Mouse (Mus musculus): Measurements from ENCODE around the gene Gm13275. TPM values are rescaled to one million over a fixed set of nuclear protein-coding genes. Genes with fewer than 3 reads are reported as not detected.
A peak's percentile ranks its signal among the peaks of the same experiment; 100 is the strongest.
"Not testable (repeated sequence)": the region's sequence is repeated elsewhere in the genome, so short reads cannot be mapped to it uniquely, and the experiment has no call there.

Gm13275 gene
- polyA plus RNA-seq, 1 experiment from 2014 or later: not detected

GRCm38 (mm10) chr4:88773534-88773933 is 20.8 kb upstream of the Gm13275 start, which contains the start of gene Gm13290:
Gm13290 (plus strand) TSS chr4:88773834.
- H3K4me3 ChIP-seq; H3K4me2 ChIP-seq; H3K9me3 ChIP-seq; H3K27me3 ChIP-seq; H3K4me1 ChIP-seq (replicated peaks); H3K27ac ChIP-seq; ATAC-seq (ENCODE audit: low FRiP score); H3K9ac ChIP-seq; H3K36me3 ChIP-seq: not testable (repeated sequence)
- WGBS: no CpG with 5 or more reads among the region's 32 CpGs

GRCm38 (mm10) chr4:88776622-88777021 is 17.7 kb upstream of the Gm13275 start, which contains the start of gene Gm13289:
Gm13289 (plus strand) TSS chr4:88776922.
- not testable (repeated sequence) for H3K27ac ChIP-seq; H3K9me3 ChIP-seq; H3K4me1 ChIP-seq (replicated peaks); ATAC-seq (ENCODE audit: low FRiP score); H3K27me3 ChIP-seq; H3K4me3 ChIP-seq; H3K4me2 ChIP-seq; H3K36me3 ChIP-seq; H3K9ac ChIP-seq
- WGBS: no CpG with 5 or more reads among the region's 29 CpGs

- WGBS: no CpG with 5 or more reads among the region's 29 CpGs
- not testable (repeated sequence) for H3K27ac ChIP-seq; H3K4me2 ChIP-seq; H3K9me3 ChIP-seq; ATAC-seq (ENCODE audit: low FRiP score); H3K4me1 ChIP-seq (replicated peaks); H3K36me3 ChIP-seq; H3K27me3 ChIP-seq; H3K4me3 ChIP-seq; H3K9ac ChIP-seq
Observed at GRCm38 (mm10) chr4:88779550-88779949, 14.7 kb upstream of the Gm13275 start, which contains the start of gene Gm13272. Gm13272 (plus strand) TSS chr4:88779850.

GRCm38 (mm10) chr4:88780320-88780719 is 14.0 kb upstream of the Gm13275 start:
- H3K36me3 ChIP-seq; H3K27me3 ChIP-seq; H3K4me3 ChIP-seq; H3K4me2 ChIP-seq; H3K9ac ChIP-seq; ATAC-seq (ENCODE audit: low FRiP score); H3K27ac ChIP-seq; H3K9me3 ChIP-seq; H3K4me1 ChIP-seq (replicated peaks): not testable (repeated sequence)
- WGBS: 55% methylated on average over 16 of the region's 18 CpGs

- H3K9ac ChIP-seq; H3K27ac ChIP-seq; ATAC-seq (ENCODE audit: low FRiP score); H3K27me3 ChIP-seq; H3K36me3 ChIP-seq; H3K4me1 ChIP-seq (replicated peaks); H3K9me3 ChIP-seq: not testable (repeated sequence)
- H3K4me2 ChIP-seq: peak within 1 kb of the TSS; percentile 39
- H3K4me3 ChIP-seq: peak within 1 kb of the TSS; percentile 20
- 16% methylated on average over 5 of the region's 7 CpGs for WGBS
Observed at GRCm38 (mm10) chr4:88781831-88782230, 12.5 kb upstream of the Gm13275 start, which contains the start of gene Ifnz. Ifnz (plus strand) TSS chr4:88782131.

- peak overlapping the region; percentile 39 for H3K4me2 ChIP-seq
- H3K9me3 ChIP-seq; H3K36me3 ChIP-seq; ATAC-seq (ENCODE audit: low FRiP score); H3K9ac ChIP-seq; H3K27me3 ChIP-seq; H3K27ac ChIP-seq; H3K4me1 ChIP-seq (replicated peaks): not testable (repeated sequence)
- H3K4me3 ChIP-seq: peak overlapping the region; percentile 20
- WGBS: 0% methylated on average over 3 of the region's 31 CpGs
Observed at GRCm38 (mm10) chr4:88782335-88782734, 12.0 kb upstream of the Gm13275 start.

GRCm38 (mm10) chr4:88785409-88785808 is 8.9 kb upstream of the Gm13275 start, which contains the start of gene Gm13276:
Gm13276 (plus strand) TSS chr4:88785709.
- not testable (repeated sequence) for H3K27ac ChIP-seq; H3K4me3 ChIP-seq; H3K9me3 ChIP-seq; H3K4me2 ChIP-seq; H3K4me1 ChIP-seq (replicated peaks); H3K9ac ChIP-seq; H3K27me3 ChIP-seq; H3K36me3 ChIP-seq; ATAC-seq (ENCODE audit: low FRiP score)
- no CpG with 5 or more reads among the region's 27 CpGs for WGBS

- not testable (repeated sequence) for ATAC-seq (ENCODE audit: low FRiP score); H3K27me3 ChIP-seq; H3K9ac ChIP-seq; H3K27ac ChIP-seq; H3K9me3 ChIP-seq; H3K4me1 ChIP-seq (replicated peaks); H3K36me3 ChIP-seq; H3K4me3 ChIP-seq; H3K4me2 ChIP-seq
- WGBS: 0% methylated on average over 4 of the region's 28 CpGs
Observed at GRCm38 (mm10) chr4:88788402-88788801, 5.9 kb upstream of the Gm13275 start, which contains the start of gene Gm13277. Gm13277 (plus strand) TSS chr4:88788632.

GRCm38 (mm10) chr4:88791250-88791649 is 3.0 kb upstream of the Gm13275 start, which contains the start of gene Gm13278:
Gm13278 (plus strand) TSS chr4:88791550.
- no CpG with 5 or more reads among the region's 28 CpGs for WGBS
- H3K27me3 ChIP-seq; H3K4me1 ChIP-seq (replicated peaks); H3K36me3 ChIP-seq; ATAC-seq (ENCODE audit: low FRiP score); H3K4me2 ChIP-seq; H3K9ac ChIP-seq; H3K27ac ChIP-seq; H3K9me3 ChIP-seq; H3K4me3 ChIP-seq: not testable (repeated sequence)

- ATAC-seq (ENCODE audit: low FRiP score): not testable (repeated sequence)
Observed at GRCm38 (mm10) chr4:88797097-88797496, 2.8 kb downstream of the Gm13275 start, which contains the start of gene Gm13279. Gm13279 (plus strand) TSS chr4:88797397.

GRCm38 (mm10) chr4:88799365-88799764 is 5.1 kb downstream of the Gm13275 start, which contains the start of gene Gm13285:
Gm13285 (plus strand) TSS chr4:88799665.
- H3K27ac ChIP-seq; H3K9me3 ChIP-seq; H3K4me1 ChIP-seq (replicated peaks); H3K4me3 ChIP-seq; ATAC-seq (ENCODE audit: low FRiP score); H3K27me3 ChIP-seq; H3K9ac ChIP-seq; H3K36me3 ChIP-seq; H3K4me2 ChIP-seq: not testable (repeated sequence)
- WGBS: 24% methylated on average over 5 of the region's 7 CpGs

More at GRCm38 (mm10) chr4:88797097-88797496, 2.8 kb downstream of the Gm13275 start, which contains the start of gene Gm13279:
- H3K9me3 ChIP-seq; H3K4me2 ChIP-seq; H3K27me3 ChIP-seq; H3K27ac ChIP-seq; H3K36me3 ChIP-seq; H3K4me1 ChIP-seq (replicated peaks); H3K4me3 ChIP-seq; H3K9ac ChIP-seq: not testable (repeated sequence)
- no CpG with 5 or more reads among the region's 28 CpGs for WGBS

- not testable (repeated sequence) for H3K4me1 ChIP-seq (replicated peaks); H3K9ac ChIP-seq; H3K36me3 ChIP-seq; ATAC-seq (ENCODE audit: low FRiP score); H3K4me2 ChIP-seq; H3K4me3 ChIP-seq; H3K27ac ChIP-seq; H3K9me3 ChIP-seq; H3K27me3 ChIP-seq
- no CpG with 5 or more reads among the region's 29 CpGs for WGBS
Observed at GRCm38 (mm10) chr4:88802954-88803353, 8.7 kb downstream of the Gm13275 start, which contains the start of gene Gm13287. Gm13287 (plus strand) TSS chr4:88803254.

- H3K4me3 ChIP-seq: peak within 1 kb of the TSS; percentile 22; the same call in 1 of the 2 replicates
- not testable (repeated sequence) for H3K27me3 ChIP-seq, H3K9ac ChIP-seq
Observed at GRCm38 (mm10) chr4:88805231-88805630, 10.9 kb downstream of the Gm13275 start, which contains the start of gene Gm13288. Gm13288 (plus strand) TSS chr4:88805531.

More at GRCm38 (mm10) chr4:88805231-88805630, 10.9 kb downstream of the Gm13275 start, which contains the start of gene Gm13288:
- not testable (repeated sequence) for ATAC-seq (ENCODE audit: low FRiP score); H3K27ac ChIP-seq; H3K4me1 ChIP-seq (replicated peaks); H3K9me3 ChIP-seq; H3K36me3 ChIP-seq
- WGBS: no CpG with 5 or more reads among the region's 8 CpGs
- H3K4me2 ChIP-seq: peak within 1 kb of the TSS; percentile 48

All from hindbrain, embryonic 13.5 days (tissue).